Mouse (Mus musculus) left cerebral cortex, adult 11 months (tissue): ENCODE data around the gene Llcfc1.

ENCODE experiments used
- DNase-seq: peaks from one replicate; pipeline ENCODE4 v3.0.0; 2022; ENCODE audit warnings: low spot score

The Llcfc1 gene

DNA sequence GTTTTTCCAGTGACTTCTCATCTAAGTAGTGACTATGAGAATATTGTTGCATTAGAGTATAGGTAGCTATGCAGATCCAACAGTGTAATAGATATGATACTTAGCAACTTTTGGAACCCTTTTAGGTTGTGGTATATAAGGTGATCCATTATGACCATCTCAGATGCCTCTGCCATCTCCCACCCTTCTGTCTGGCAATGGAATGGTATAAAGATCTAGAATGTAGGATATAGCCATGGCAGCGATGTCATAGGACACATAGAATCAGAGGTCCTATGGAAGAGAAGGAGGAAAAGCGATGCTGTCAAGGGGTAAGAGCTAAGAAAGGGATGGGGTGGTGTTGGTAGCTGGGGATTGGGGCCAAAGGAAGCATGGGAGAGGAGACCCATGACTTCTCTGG lies at the start of gene Llcfc1:
Gene Llcfc1 (plus strand): TSS at position 301 of the 400 bp plus-strand sequence.
- DNase-seq: no peak

DNA sequence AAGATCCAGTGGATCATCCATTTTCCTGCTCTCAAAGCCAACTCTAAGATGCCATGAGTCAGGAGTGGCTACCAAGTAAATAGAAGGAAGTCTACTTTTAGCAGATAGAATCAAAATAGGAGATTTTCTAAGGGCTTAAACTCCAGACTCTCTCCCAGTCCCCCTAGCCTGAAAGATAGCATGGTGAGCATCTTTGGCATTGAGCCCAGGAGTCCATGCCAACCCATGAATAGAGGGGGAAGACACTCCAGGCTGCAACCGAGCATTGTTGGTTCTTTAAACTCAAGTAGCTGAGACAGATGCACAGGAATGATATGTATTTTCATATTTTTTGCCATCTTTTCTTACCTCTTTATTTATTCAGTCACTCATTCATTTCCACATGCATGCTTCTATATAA lies 49.0 kb upstream of the Llcfc1 start:
- no peak for DNase-seq

DNA sequence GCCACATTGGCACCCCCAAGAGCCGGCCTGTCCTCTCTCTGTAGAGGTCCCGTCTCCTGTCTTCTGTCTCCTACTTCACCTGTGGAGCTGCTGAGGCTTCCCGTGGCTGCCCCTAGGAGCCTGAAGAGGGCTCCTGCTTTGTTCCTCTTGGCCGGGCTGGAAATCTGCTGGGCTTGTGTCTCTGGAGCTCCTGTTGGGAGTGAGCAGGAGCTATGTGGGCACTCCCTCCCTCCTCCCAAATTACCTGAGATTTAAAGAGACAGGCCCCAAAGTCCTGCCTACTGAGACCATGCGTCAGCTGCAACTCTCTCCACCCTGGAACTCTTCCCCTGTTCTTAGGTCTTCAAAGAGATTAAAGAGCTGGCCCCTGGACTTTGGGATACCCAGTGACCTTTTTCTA lies 48.1 kb upstream of the Llcfc1 start, which contains the start of gene Trpv6:
Gene Trpv6 (minus strand): TSS at position 228 of the 400 bp plus-strand sequence.
- no peak for DNase-seq

DNA sequence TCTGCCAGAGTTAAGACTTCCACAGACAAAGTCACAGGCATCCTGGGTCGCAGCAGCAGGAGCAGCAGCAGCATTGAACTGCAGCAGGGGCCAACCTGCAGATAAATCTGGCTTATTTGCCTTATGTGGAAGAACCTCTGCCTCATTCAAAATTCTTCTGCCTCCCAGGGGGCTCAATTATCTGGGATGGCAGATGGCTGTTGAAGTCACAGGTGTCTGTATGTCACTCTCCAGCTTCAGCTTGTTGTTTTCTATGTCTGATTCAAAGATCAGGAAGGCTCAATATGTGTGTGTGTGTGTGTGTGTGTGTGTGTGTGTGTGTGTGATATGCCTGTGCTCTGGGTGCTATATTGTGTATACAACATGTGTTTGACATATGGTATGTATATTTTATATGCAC lies 46.8 kb upstream of the Llcfc1 start:
- DNase-seq: no peak

DNA sequence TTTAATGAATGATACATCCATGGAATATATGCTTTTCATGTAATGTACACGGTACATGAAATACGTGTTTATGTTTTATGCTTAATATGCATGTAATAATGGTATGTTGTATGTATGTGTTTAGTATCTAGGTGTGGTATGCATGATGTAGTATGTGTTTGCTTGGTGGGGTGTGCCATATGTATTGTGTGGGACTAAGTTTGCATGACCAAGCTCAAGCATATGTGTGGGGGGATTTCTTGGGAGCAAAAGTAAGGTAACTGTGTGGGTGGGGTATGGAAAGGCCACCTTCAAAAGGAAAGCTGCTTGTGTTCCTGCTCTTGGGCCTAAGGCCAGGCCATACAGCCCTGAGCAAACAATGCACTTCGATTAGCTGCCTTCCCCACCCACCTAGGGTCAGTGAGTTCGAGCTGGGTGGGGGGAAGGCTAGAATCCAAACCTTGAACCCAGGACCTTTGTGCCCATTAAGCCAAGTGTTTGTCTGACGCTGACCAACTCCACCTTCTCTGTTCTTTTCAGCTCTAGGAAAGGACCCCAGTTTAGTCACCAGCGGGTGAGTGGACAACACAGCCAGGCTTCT lies 46.2 kb upstream of the Llcfc1 start:
- no peak for DNase-seq

DNA sequence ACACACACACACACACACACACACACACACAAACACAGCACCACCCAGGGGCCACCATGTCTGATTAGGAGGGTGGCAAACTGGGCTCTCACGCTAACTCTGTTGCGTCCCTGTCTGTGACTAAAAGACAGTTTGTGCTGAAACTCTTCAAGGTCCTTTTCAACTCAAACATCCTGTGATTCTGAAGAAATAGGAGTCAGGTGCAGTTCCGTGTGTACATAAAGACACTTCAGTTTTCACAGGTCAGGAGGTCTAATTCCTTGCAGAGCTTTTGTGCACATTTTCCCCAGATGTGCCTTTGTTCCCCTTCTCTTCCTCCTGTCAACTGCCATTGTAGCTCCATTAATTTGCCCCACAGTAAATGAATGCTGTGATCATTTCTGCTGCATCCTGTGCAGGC lies 43.8 kb upstream of the Llcfc1 start:
- DNase-seq: no peak

DNA sequence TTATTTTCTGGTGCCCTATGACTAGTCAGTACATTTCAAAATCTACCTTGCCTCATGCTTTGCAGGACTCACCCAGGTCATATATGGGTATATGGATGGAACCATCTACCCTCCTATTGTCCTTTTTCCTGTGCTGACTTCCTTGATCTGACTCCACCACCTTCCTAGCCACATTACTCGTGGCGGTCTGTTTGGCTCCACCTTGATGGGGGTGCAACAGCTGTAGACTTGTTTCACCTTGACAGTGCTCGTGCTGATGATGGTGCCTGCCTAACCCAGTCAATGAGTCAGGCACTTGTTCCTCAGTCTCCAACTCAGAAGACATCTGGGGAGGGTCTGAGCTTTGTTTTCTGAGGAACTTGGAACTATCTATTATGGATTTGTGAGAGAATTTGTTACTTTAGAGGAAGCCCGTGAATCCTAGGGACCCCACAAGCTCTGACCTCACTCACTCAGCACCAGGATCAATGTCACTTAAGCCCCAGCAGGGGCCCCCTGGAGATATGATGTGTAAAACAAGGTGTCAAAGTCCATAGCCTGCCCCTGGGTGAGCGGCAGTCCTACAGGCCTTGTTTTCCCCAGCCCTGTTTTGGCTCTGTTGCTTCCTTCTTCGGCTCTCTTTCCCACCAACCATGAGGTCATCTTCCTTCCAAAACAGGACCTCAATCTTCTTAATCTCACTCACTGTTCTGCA lies 42.9 kb upstream of the Llcfc1 start:
- no peak for DNase-seq

DNA sequence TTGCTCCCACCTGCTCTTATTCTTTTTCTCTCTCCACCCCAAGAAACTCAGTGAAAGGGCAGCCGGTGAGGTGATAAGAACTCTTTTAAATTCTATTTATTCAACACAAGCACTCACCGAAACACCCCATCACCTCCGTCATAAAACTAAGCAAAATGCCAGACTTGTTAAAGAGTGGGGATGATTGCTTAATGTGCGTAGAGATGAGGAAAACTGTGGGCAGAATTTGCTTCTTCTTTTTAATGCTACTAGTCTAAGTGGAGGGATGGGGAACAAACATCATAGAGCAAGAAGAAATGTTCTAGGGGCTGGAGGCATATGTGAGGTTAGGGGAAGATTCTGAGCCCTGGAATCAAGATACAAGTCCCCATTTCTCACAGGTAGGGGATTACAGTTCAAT lies 41.5 kb upstream of the Llcfc1 start:
- no peak for DNase-seq

DNA sequence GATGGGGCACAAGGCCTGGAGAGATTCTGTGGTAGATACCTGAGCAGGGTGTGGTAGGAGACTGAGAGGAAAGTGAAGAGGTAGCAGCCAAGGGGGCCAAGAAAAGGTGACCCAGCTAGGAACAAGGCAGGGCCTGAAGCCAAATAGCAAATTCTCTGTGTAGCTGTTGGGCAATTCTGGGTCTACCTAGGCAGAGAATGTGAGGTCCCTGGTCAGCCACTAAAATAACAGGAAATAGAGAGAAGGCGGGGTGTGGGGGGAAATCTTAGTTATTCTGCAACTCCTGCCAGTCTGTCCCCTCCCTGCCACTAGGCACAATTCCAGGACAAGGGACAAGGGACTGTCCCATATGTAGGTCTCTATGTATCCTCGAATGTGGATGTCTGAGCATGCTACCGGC lies 41.0 kb upstream of the Llcfc1 start:
- DNase-seq: no peak

DNA sequence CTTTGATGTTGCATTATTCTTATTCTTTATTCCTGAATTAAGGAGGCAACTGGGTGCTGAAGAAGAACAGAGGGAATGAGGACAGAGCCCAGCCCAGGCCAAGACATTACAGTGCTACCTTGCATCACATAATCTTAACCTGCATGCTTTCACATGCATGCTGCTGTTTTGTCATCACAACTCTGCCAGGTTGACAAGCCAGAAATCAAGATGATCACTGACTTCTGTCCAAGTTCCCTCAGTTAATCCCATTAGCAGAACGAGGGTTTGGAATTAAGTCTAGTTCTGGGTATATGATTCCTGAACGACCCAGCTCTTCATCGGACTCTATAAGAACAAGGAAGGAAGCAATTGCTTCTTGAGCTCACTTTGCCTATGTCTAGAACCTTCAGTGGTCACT lies 38.0 kb upstream of the Llcfc1 start:
- DNase-seq: no peak

DNA sequence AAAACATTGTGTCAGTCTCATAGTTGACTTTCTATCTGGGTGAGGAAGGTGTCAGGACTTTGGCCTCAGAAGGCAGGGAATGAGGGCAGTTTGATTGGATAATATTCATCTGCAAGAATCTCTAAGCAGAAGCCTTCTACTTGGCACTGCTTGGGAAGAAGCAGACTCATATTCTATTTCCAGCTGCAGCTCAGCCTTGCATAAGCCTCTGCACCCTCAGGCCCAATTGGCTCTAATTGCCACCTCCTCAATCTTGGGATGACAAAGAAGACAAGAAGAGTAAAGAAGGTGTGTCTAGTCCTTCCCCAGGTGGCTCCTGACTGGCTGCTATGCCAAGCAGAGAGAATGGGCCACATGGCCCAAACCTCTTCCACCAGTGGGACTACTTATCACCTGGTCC lies 37.6 kb upstream of the Llcfc1 start:
- no peak for DNase-seq

DNA sequence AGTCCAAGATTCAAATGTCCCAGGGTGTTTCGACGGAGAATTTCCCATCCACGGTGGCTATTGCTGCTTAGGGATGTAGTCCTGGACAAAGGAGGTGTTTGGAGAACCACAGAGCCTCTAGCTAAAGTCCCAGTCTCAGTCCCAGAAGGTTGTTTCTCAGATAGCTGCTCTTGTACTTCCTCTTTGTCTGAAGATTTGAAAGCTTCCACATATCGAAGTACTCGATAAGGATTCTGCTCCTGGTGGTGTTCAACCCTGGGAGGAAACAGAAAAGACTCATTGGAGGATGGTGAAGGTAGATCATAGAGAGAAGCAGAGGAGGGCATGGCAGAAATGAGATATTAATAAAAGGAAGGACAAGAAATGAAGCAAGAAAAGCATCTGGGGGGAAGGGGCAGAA lies 31.1 kb upstream of the Llcfc1 start:
- no peak for DNase-seq

DNA sequence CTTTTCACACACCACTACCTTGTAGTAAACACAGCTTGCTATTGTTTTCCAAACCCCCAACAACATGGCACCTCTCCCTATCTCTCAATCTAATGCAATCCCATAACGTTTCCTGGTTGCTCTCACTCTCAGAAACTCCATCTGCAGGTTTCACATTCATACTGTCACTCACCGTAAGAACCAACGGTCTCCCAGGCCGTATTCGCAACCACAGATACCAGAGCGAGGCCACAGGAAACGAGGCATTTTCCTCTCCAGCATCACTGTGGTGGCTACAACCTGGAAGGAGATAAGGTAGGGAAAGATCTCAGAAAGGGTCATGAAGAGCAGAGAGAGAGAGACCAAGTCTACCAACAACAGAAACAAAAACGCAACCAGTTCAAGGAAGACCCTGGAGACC lies 29.6 kb upstream of the Llcfc1 start:
- no peak for DNase-seq

DNA sequence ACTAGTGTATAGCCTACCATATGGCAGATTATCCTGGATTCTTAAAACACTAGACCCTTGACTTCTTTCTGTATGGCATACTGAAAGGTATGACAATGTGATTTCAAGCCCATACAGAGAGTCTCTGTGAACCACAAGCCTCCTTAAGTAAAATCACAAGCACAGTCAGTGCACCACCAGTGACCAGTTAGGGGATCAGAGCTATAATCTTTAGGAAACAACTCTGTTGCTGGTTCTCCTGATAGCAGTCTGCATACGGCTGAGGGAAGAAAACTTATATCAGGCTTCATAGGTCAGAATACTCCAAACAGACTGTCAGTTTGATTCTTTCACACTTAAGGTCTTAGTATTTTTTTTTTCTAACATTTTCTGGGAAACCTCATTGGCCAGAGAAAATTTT lies 25.7 kb upstream of the Llcfc1 start:
- DNase-seq: no peak

DNA sequence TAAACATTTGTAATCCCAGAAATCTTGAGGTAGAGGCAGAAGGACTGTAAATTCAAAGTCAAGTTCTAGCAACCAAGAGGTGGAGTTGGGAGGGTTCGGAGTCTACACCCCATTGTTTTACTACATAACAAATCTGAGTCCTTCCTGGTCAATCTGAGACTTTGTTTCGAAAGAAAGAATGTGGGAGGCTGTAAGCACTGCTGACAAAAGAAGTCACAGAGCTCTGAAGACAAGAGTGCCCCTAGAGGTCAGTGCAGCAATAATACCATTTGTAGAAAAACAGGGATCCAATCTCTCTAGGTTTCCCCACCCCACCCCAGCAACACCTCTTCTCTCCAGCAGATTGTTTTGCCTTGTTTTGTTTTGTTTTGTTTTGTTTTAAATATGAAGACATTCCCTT lies 21.9 kb upstream of the Llcfc1 start:
- no peak for DNase-seq

DNA sequence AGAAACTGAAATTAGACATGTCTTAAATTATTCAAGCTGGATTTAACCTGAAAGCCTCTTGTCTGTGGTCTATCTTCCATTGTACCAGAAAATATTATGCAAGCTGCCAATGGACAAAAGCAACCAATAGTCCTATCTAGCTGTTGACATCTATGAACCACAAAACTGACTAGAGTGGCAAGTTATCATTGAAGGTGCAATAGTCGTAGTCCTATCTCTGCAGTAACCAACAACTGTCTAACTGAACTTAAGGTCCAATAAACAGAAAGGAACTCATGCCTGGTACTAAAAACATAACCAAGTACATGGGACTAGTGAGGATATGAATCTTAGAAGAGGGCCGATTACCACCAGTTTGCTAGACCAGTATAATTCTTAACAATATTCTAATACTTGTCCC lies 7.7 kb upstream of the Llcfc1 start:
- DNase-seq: no peak

DNA sequence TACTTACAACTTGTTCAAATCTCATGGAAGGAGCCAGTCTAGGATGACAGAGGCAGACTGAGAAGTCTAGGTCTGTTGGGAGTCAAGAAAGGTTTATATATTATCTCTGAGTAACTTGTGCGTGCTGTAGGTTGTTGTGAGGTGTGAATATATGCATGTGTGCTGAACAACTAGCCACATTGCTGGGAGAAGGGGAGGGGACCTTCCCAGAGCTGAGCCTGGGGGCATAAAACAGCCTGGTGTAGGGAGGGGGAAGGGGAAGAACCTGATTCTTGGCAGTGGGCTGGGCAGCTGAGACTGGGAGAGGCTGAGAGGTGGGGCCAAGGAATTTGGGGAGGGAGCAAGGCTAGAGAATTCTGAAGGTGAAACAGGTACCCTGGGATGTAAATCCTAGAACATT lies 3.6 kb upstream of the Llcfc1 start, which contains the start of gene Trpv5:
Gene Trpv5 (minus strand): TSS at position 101 of the 400 bp plus-strand sequence.
- no peak for DNase-seq

DNA sequence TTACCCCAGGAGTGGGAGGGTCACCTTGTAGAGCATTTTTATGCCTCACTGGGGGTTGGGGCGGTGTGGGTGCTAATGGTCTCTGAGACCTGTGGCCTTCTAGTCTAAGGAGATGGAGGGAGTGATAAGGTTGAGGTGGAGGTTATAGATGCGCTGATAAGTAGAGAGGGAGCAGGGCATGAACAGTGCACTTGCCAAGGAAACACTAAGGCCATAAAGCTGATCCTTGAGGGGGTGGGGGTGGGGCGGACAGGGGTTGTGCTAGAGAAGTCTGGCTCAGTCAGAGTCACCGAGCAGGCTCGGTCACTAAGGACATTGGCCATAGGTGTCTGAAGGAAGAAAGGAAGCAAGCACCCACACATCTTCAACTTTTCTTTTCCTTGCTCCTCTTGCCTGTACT lies 2.6 kb upstream of the Llcfc1 start:
- no peak for DNase-seq

DNA sequence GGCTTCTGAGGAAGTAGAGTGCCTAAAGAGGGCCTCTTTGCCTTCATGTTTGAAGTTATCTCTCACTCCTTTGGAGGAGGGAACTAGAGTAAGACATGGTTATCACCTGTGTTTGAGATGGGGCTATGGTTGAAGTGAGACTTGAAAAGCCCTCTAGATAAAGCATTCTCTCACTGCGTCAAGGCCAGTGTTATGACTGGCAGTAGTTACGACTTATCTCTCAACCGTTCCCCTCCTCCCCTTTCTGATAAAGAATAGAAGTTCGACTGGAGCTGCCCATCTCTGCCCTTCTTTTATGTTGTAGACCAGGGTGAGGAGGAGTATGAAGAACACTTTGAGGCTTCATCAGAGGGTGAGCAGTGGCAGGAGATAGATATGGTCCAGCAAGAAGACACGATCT lies 680 bp downstream of the Llcfc1 start:
- no peak for DNase-seq

DNA sequence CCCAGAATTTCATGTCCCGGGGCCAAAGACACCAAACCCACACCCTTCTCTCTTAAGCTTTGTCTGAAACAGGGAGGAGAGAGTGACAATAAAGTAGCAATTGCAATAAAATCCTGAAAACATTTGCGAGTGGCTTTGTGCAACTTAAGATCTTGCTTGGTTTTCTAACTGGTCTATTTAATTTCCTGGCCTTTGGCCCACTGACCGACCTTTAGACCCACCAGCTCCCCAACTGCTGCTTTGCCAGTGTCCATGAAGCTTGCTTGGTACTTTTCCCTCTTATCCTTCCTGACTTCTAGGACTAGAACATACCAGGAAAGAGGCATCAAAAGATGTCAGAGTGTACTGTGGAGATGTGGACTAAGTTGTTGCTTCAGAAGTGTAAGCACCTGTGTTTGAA lies 1.4 kb downstream of the Llcfc1 start:
- no peak for DNase-seq

DNA sequence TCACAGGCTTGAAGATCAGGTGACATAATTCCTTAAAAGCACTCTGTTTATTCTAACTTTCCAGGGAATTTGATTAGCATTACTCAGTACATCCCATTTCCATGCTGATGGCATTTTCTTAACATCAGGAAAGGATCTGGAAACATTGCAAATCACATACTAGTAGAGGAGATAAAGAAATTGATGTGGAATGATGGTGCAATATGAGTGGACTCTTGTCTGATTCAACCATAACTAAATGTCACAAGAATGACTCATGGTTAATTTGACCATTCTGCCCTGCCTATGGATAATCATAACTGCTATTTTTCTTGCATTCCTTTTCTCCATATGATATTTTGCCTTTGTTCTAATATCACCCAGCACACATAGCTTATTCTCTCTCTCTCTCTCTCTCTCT lies 8.0 kb downstream of the Llcfc1 start:
- no peak for DNase-seq

DNA sequence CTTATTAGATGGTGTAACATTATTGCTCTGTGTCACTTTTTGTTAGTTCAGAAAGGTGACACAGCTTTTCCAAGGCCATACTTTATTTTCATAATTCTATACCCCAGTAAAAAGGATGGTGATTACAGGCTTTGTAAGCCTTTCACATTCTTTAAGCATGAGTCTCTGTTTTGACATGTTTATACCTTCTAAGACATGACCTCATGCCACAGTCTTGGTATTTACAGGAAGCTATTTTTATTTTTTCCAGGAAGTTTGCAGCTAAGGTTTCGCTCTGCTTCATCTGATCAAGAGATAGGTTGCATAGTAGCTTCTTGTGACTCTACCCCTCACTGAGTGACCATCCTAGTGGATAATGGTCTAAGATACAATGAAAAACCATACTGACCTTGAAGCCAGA lies 10.2 kb downstream of the Llcfc1 start:
- no peak for DNase-seq

DNA sequence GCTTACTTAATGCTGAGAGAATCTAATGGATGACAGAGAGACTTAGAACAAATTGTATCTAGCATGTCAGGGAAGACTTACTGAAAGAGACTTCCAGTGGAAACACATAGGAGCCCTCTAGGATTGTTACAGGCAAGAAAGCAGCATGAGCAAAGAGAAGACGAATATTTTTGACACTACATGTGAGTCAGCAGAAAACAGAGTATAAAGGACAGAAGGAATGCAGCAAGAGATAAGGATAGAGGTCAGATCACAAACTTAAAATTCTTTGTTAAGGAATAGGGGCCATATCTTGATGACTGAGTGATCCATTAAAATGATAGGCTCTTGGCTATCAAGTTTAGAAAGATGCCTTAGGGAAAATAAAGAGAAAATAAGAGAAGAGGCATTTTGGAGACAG lies 17.0 kb downstream of the Llcfc1 start:
- no peak for DNase-seq

DNA sequence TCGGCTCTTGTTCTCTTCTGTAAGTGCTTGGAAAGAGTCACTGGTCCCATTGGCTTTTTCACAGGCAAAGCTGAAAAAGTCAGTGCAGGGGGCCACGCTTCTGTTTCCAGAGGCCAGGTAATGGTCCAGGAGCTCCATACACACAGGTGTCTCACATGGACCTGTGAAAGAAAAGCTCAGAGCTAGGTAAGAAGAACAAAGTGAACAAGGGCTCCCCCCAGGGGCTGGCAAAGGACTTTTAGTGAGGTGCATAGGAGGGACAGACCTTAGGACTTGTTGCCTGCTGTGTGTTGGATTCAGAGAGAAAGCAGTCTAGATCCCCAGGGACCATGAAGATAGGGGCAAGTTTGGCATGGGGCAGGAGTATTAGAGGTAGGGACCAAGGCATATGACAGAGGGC lies 18.7 kb downstream of the Llcfc1 start:
- no peak for DNase-seq
